Mouse (Mus musculus) left cerebral cortex, adult 11 months (tissue): Measurements from ENCODE around the gene Poln.

Experiments used
- DNase-seq: peaks from one replicate; pipeline ENCODE4 v3.0.0; 2022; ENCODE audit warnings: low spot score

The Poln gene

DNA sequence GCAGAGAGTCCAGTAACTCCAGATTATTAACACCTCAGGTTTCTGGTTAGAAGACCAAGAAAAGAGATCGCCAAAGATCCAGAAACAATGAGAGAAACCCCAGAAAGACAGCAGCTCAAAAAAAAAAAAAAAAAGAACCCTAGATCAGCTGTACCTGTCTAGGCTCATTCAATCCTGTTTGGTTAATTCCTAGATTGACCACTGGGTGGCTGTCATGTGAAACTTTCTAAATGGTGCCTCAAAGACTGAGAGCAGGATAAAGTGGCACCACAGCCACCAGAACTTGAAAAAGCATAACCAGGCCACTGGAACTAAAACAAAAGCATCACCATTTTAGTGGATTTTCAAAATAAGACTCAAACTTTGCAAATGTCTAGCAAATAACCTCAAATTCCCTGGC is 71.9 kb downstream of the Poln start:
- DNase-seq = peak; percentile 57

DNA sequence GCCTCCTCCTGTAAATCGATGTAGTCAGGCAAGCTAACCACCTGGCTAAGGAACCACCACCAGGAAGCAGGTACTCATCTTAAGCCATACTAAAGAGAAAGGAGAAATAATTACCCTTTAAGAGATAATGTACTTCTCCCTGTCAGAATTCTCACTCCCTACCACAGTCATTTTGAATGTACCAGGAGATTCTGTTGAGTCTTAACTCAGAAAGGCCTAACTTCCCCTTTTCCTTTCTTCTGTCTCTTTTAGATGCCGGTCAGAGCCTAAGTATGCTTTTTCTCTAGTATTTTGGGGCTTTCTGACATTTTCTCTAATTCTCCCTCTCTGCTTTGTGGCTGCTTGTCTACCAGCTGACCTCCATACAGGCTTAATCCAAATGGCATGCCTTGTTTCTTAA is 76.2 kb downstream of the Poln start:
- no peak for DNase-seq

DNA sequence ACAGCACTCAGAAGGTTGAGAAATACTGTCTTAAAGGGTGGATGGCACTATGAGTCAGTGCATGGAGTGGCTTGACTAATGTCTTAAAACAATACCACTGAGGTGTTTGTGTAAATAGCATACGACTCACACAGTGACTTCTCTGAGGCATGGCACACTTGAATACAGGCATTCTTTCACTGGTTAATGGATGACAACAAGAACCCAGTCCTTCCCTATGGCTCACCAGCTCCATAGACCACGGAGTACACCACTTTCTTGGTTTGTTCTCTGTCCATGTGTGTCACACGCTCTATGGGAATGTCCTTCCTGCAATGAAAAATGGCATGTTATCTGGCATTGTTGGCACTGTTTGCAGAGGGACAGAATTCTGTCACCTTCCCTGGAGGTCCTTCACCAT is 136.7 kb downstream of the Poln start:
- DNase-seq = no peak

DNA sequence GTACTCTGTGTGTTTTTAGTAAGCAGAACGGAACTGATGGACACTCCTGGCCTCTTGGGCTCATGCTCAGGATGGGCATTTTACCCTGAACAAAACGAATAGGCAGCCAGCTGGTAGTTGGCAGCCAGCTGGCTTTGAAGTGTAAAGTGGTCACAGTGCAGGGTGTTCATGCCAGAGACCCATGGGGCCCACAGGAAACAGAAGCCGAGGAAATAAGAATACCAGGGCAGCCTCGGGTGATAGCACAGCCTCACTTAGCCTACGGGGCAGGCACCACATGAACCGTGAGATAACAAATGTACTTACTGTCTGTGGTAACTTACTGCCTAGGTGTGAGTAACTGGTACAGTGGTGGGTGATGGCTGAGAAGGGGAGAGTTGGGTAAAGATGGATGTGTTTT is 138.2 kb downstream of the Poln start:
- no peak for DNase-seq

DNA sequence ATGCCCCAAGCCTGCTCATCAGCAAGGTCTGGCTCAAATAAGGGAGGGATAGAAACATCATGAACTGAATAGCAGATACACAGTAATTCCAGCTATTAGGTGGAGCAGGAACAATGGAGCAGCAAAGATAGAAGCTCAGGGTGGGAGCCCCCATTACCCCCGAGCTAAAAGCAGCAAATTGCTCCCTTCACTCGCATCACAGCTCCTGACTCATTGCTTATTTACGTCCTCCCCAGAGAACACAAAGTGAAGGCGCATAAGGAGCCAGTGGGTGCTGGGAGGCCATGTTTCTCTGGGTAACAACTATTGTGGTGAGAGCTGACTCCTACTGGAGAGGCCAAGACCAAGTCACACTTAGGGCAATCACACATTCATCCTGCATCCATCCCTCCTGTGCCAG is 139.1 kb downstream of the Poln start:
- DNase-seq = no peak

DNA sequence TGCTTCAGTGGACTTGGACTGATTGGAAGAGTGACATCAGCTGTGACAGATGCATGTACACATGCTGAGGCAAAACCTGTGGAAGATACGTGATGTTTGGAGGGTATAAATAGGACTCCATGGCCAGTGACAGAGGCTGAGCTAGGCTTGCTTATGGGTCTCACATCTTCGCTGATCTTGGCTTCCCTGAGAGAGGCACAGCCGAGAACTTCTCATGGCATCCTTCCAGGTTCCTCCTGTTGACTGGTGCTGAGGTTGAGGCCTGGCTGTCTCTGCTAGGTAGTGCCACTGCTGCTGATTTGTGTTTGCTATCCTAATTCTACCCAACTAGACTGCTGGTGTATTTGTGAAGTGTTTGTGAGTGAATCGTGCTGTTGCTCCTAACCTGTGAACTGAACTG is 150.3 kb downstream of the Poln start:
- DNase-seq = no peak

DNA sequence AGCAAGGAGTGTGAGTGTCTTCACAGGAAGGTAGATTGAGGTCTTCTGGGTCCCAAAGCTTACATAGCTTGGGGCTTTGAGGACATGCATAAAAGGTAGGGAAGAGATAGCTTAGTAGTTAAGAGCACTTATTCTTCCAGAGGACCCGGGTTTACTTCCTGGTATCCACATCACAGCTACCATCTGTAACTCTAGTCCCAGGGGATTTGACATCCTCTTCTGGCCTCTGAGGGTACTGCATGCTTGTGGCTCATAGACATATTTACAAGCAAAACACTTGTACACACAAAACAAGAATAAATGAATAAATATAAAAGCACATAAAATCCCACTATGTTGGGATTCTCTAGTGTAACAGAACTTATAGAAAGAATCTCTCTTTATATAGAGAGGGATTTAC is 154.6 kb downstream of the Poln start:
- no peak for DNase-seq

DNA sequence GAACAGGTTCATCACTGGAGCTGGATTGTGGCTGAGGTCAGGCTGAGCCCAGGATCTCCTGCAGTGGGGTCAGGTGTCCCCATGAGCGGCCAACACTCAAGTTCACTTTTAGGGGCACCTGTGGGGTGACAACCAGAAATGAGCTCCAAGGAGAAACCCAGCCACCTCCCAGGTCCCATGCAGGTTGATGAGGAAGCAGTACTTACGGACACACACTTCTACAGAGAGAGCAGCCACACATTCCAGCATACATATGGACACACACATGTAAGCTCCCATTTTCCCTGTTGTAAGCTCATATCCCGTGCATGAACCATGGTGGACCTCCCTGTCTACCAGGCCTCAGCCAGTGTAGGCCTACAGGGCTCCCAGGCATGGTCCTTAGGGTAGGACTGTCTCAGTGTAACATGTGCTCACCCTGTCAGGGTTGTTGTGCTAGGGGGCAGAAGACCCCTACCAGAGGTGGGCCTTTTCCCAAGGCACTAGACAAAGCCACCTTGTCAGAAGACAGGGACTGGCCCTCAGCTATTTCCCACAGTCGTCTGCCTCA is 161.8 kb downstream of the Poln start:
- DNase-seq = no peak

DNA sequence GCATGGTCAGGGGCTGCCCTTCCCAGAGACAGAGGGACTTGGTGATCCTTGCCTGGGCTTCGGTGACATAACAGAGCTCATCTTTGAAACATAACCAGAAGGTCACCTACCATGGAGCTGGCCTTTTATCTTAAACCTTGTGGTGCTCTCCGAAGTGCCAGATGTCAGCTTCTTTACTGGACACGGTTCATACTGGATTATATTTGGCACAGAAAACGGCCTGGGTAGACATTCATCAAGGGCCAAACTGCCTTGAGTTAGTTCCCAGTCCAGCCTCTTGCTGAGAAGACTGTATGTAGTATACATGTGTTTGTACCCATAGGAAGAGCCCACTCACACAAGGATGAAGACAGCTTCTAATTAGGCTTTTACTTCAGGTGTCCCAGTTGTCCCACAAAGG is 162.4 kb downstream of the Poln start:
- DNase-seq = no peak

DNA sequence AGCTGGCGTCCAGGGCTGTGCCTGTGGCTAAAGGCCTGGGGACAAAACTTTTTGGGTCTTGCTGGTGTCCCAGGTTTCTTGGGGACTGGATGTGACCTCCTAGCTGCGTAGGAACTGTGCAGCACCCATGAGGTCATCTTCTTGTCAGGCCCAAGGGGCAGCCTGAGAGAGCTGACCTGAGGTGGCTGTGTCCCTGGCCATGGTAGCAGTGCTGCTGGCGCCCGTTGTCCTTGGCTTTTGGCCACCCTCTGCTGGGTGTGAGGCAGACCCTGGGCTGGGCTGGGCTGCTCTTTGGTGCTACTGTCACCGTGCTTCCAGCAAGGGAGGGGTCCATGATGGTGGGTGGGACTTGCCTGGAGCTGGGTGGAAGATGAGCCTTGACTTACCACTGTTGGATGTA is 164.6 kb downstream of the Poln start:
- no peak for DNase-seq

DNA sequence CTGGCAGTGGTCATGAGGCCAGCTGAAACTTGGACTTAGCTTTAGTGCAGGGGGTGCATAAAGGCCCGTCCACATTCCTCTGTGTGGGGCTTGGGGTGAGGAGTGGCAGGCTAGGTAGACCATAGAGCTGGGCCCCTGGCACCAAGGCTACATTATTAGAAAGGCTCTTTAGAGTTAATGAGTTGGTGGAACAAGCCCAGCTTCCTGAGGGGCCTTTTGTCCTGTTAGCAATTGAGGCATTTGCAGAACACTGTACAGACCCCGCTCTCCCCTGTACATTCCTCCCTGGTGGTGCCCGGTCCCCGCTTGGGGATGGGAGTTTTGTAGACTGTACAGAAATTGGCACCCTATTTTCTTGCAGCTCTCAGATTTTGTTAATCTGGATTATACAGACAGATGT is 166.6 kb downstream of the Poln start:
- no peak for DNase-seq

DNA sequence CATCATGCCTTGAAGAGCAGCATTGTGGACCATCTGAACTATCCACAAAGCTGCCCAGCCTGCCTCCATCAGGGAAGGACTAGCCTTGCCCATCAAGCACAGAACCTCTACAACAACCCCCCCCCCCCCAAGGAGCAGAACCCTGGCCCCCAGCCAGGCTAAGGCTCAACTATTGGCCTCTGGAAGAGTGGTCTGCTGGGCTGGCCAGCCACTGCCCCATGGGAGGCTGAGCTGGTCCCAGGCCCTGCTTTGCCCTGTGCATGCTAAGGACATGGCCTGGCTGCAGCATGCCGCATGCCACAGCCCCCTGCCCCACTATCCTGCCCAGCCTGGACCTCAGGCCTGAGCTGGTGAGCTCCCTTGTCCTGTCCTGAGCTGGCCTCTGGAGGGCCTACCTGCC is 167.8 kb downstream of the Poln start:
- no peak for DNase-seq

DNA sequence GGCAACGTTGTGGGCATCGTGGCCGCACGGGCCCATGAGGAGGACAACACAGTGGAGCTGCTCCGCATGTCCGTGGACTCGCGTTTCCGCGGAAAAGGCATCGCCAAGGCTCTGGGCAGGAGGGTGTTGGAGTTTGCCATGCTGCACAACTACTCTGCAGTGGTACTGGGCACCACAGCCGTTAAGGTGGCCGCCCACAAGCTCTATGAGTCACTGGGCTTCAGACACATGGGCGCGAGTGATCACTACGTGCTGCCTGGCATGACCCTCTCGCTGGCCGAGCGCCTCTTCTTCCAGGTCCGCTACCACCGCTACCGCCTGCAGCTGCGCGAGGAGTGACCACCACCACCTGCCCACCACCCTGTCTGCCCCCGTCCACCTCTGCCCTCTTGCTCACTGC is 168.4 kb downstream of the Poln start:
- DNase-seq = no peak

DNA sequence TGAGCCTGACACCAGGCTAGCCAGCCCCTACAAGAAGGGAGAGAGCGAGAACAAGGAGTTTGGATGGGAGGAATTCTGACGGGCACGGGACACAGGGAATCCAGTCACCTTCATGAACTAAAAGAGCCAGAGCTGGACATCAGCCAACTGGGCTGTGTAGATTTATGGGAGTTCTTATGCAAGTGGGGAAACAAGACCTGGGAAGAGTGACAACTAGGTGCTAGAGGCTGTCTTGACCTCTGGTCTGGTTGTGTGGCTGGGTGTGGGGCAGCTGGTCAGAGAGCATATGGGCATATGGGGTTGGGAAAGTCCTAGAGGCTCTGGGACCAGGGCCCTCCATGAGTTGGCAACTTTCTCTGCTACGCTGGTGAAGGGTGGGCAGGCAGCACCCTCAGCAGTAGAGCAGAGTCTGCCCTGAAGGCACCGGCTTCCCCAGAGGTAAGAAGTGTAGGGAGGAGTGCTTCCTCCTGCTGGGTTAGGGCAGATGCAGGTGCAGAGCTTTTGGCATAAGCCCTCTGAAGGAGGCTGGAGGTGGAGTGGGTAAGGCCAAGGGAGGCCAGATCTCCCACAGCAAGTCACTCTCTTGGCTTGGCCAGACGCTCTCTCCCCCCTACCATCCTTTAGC is 169.7 kb downstream of the Poln start:
- no peak for DNase-seq

DNA sequence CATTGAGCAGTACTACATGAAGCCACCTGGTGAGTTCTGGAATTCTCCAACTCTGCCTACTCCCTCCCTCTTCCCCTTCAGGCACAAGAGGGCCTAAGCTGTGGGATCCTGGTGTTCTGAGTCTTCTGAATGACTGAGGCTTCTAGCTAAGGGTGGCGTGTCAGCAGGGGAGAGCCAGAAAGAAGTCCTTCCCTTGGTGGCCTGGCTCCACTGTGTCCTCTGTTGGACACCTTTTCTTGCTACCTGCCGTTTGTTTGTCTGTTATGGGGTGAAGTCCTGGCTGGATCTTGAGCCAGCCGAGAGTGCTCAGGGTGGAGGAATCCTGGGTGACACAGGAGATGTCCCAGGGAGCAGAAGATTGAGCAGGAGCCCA is 170.8 kb downstream of the Poln start:
- no peak for DNase-seq

DNA sequence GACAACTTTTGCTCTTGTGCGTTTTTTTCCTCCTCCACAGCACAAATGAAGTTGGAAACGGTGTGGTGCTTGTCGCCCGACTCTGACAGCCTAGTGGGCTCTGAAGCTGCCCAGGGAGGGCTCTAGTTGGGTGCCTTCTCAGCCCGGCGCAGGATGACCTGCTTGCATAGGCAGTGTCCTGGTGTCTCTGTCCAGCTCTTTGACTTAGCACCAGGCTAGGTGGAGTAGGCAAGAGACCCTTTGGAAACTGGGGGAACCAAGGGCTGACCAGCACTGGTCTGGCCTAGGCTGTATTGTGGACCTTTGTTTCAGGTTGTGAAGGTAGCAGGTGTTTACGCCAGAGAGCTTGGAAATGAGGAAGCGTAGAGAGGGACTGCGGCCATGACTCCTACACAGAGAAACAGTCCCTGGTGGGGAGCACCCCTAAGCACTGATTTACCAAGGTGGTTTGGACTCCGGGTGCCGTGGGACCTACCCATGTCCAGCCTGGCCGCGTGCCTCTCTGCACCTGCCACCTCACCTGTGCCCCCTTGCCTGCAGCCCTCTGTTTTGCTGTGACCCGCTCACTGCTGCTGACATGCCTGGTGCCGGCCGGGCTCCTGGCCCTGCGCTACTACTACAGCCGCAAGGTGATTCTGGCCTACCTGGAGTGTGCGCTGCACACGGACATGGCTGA is 171.3 kb downstream of the Poln start:
- no peak for DNase-seq

DNA sequence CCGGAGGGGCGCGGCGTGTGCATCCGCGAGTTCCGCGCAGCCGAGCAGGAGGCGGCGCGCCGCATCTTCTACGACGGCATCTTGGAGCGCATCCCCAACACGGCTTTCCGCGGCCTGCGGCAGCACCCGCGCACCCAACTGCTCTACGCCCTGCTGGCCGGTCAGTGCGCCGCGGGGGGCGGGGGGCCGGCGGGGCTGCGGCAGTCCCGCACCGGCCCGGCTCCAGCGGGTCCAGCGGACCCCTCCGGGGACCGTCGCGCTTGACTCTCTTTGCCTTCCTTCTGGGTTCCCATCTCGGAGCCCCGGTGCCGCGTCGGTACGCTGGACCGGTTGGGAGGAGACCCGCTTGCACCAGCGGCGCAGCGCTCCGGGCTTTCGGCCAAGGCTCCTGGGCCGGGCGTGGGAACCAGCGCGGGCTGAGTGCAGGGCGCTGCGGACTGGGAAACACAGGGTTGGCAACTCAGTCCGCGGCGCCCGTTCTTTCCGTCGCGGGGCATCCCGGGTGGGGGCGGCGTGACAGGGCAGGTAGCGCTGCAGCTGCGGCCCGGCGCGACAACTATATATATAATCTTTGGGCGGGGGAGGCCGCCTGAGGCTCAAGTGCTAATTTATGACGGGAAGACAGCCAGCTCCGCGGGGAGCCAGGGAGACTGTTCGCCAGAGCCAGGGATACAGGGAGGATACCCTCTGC is 172.1 kb downstream of the Poln start:
- DNase-seq = peak; percentile 65

DNA sequence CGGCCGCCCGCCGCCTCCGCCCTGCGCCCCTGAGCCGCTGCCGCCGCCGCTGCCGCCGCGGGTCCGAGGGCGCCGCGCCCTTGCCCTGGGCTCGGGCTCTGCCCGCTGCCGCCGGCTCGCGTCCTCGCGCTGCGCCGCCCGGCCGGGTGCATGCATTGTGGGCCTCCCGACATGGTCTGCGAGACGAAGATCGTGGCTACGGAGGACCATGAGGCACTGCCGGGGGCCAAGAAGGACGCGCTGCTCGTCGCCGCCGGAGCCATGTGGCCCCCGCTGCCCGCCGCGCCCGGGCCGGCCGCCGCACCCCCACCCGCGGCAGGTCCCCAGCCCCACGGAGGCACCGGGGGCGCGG is 172.6 kb downstream of the Poln start:
- no peak for DNase-seq

DNA sequence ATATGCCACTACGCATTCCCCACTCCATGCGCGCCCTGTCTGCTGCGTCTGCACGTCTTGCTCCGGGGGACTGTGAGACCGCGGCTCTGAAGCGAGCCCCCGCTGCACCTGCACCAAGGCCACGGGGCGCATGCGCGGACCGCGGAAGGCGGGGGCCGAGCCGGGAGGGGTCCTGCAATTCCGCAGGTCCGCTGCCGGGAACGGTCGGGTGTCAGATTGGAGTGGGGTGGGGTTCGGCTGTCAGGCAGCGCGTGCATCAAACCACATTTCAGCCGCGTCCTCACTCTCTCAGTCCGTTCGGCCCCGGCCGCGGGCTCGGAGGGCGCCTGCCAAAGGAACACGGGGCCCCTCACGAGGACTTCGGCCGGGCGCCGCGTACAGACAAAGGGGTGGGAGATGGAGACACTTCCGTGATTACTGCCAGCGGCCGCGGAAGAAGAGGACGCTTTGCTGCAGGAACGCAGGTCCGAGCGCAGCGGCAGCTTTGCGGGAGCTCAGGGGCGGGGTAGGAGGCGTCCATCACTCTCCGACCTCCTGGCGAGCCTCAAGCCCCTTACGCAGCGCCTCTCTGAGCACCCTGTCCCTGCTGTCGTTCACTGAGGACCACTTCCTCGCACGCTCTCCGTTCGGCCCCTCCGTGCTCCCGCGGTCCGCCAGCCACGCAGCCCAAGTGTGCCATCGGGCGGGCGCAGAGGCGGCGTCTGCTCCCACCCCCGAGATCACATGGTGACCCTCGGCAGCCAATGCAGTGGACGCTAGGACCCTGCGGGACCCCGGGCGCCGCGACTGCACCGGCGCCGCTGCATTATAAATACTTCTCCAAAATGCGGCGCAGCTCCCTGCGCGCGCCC is 173.2 kb downstream of the Poln start, which contains the start of gene Nat8l:
Gene Nat8l (plus strand): TSS at position 142 of the 851 bp plus-strand sequence.
- DNase-seq = peak; percentile 80

DNA sequence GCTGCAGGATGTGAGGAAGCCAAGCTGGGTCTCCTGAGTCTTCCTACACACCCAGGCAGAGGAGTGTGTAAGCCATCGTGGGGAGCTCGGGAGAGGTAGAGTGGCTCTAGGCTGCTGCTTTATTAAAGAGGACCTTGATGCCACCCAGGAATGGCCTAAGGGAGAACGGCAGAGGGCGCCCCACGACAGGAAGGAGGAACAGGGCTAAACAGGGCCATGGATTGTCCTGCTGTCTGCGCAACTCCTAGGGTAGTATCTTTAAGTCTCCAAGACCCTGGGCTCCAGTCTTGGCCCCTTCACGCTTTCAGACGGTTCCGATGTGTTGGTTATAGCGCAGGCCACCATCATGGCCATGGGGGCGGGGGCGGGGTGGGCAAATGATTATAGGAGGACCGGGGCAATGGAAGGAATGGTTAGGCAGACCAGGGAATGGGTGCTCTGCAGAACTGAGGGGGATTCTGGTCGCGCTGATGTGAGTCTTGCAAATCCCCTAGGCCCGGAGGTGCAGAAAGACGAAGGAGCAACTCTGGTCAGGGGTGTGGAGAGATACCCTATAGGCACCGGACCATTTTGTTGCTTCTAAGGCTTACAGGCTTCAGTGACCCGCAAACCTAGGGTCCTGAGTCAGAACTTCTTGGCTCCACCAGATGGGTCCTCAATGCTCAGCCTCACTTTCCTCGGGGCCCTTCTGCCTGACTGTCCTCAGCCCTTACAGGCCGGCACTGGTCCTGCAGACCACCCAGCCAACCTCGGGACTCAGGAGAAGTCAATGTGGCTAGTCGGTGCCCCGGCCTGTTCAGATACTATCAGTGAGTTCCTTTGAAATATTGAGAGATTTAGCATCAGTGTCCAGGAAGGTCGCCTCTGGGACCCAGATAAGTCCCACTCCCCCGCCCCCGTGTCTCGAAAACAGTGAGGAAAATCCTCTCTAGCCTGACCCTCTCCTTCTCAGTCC is 174.3 kb downstream of the Poln start:
- peak; percentile 46 for DNase-seq
